Mouse (Mus musculus): ENCODE results near the gene Sapcd1.

DNA sequence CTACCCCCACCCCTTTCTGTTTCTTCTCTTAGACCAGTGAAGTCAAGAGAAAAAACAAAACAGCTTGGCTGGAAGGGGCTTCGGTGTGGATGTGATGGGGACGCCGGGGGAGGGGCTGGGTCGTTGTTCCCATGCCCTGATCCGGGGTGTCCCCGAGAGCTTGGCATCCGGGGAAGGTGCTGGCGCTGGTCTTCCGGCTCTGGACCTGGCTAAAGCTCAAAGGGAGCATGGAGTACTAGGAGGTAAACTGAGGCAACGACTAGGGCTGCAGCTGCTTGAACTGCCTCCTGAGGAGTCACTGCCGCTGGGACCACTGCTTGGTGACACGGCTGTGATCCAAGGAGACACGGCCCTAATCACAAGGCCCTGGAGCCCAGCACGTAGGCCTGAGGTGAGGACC, 32.3 kb upstream of the Sapcd1 start:
- TF ChIP-seq CTCF (conservative IDR thresholded peaks at IDR 0.05; ENCODE audit: low read length) (no peak), NANOG (IDR thresholded peaks at IDR 0.05; ENCODE audit: borderline replicate concordance, low read length) (no peak)

Measured in E14TG2a.4 (cell line).